Mouse (Mus musculus) gastrocnemius, adult 8-10 months (tissue): ENCODE data around the gene Gnl3l. TPM values are rescaled to one million over a fixed set of nuclear protein-coding genes. Genes with fewer than 3 reads are reported as not detected.

ENCODE experiments used
- DNase-seq, 2 experiments: peaks; one replicate each; pipeline ENCODE4 v3.0.0; 2022; ENCODE audit warnings: low spot score in 2 of 2
- total RNA-seq, 4 experiments: library from RNA; stranded (reverse); gene quantifications; 2 replicates each; pipeline ENCODE4 v1.2.4; 2022

Gnl3l gene
- total RNA-seq, 4 experiments from 2014 or later, result 37.1 to 45.2 (median 43.2) TPM

DNA sequence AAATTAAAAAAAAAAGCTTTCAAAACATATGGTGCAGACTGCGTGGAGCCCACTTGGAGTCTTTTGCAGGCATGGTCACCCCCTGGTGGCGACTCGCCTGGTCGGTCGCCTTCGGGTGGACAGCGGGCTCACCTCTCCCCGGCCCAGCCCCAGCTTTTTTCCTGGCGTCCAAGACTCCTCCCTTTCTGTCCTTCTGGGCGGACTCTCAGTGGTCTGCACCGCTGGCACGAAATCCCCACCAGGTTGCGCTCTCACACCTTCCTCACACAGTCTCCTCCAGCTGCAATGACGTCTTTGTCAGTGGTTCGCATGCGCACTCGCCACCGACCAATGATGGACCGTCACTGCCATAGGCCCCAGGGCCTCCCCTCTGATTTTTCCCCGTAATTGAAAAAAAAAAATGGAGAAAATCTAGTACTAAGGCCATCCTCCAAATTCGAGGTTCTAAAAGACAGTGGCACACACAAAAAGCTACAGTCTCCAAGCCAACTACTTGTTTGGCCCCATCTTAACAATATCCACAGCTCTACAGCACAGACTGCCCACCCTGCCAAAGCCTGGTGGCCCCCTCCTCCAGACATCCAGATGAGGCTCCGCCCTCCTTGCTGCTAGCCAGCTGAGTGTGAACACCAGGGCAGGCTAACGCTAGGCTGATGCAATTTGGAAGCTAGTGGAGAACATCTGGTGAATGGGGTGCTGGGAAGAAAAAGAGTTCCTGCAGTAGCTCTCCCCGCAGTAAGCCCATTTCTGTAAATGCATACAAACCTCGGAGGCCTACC is 60.4 kb downstream of the Gnl3l start:
- DNase-seq, result peak; percentile 47 to 71

DNA sequence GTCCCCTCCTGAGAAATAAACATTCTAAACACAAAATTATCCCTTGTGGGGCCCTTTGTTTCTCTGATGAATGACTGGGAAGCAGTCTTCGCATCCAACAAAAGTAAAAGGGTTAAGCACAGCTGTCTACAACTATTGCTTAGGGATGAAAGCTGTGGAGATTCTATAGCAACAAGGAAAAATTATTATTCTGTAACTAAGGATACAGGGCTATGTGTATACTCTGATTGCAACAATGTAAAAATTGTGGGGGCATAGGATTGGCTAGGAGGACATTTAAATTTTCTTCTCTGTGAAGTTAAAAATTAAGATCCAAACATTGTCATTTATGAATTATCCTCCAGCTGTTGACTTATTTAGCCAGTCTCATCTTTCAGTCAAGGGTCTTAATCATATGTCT is 61.1 kb downstream of the Gnl3l start:
- no peak for DNase-seq

DNA sequence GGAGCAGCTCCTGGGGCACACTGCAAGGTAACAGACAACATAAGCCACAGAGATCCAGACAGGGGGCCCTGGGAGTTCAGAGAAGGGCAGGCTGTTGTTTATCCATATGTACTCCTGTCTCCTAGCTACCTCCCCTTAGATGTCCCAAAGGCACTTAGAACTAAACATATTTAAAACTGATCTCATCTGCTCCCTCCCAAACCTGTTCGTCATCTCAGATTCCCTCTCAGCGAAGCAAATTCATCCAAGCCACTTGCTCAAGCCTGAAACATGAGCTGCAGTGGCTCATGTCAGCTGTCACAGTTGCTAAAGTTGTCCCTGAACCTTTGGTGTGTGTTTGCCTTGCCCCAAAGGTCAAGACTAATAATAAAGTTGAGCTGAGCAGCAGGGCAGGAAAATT is 61.7 kb downstream of the Gnl3l start:
- peak; percentile 10 to 66 for DNase-seq

- peak; percentile 8 to 37 for DNase-seq
Measured at GRCm38 (mm10) chrX:150954721-150955120, 62.4 kb downstream of the Gnl3l start.

Other genes with a start within 250 kb of the Gnl3l start
- 10 to 100 TPM in 3 of 4 experiments, 1 to 10 TPM in 1; 9.6 to 12.8 (median 12.3) TPM for gene Maged2, start 203.0 kb downstream of the Gnl3l start, total RNA-seq
- gene Fgd1, start 28.8 kb upstream of the Gnl3l start, total RNA-seq, result 1 to 10 TPM; 1.4 to 2.5 (median 1.9) TPM
- 1 to 10 TPM; 6.2 to 8.9 (median 8.6) TPM for gene Tsr2, start 79.2 kb upstream of the Gnl3l start, total RNA-seq
- gene Wnk3, start 180.8 kb upstream of the Gnl3l start, total RNA-seq, result 1 to 10 TPM; 2.2 to 3.6 (median 2.5) TPM